Mouse (Mus musculus) kidney, adult 2 months (tissue): ENCODE results near the gene Lgals3.

Experiments used
- CTCF ChIP-seq: fragments of 200-500 bp; conservative IDR thresholded peaks from 2 replicates; pipeline ENCODE4 v1.5.1; 2011; ENCODE audit warnings: low read depth, mild to moderate bottlenecking, control low read depth, low read length, moderate library complexity, mixed read lengths; ENCODE audit not compliant: insufficient read depth, insufficient read length
- POLR2A ChIP-seq: fragments of 200-500 bp; IDR thresholded peaks from one replicate; pipeline ENCODE4 v1.6.1; 2011; ENCODE audit warnings: low read depth, low read length, control low read depth

GRCm38 (mm10) chr14:47370790-47371189 lies 3.2 kb downstream of the Lgals3 start:
- TF ChIP-seq CTCF (no peak), POLR2A (no peak)
